Mouse (Mus musculus) adrenal gland, postnatal 14 days (tissue): ENCODE results near the gene Ddx43. TPM values are rescaled to one million over a fixed set of nuclear protein-coding genes. Genes with fewer than 3 reads are reported as not detected.

Experiments used
- DNase-seq: peaks from one replicate; pipeline ENCODE4 v3.0.0; 2021; ENCODE audit warnings: mixed read lengths
- total RNA-seq: library from RNA; stranded (reverse); gene quantifications from 2 replicates; pipeline ENCODE4 v1.2.3, GENCODE M21; 2021

Gene Ddx43
- total RNA-seq, 1 experiment from 2014 or later = not detected

GRCm38 (mm10) chr9:78372827-78373504 lies 22.6 kb upstream of the Ddx43 start:
- no peak for DNase-seq

DNA sequence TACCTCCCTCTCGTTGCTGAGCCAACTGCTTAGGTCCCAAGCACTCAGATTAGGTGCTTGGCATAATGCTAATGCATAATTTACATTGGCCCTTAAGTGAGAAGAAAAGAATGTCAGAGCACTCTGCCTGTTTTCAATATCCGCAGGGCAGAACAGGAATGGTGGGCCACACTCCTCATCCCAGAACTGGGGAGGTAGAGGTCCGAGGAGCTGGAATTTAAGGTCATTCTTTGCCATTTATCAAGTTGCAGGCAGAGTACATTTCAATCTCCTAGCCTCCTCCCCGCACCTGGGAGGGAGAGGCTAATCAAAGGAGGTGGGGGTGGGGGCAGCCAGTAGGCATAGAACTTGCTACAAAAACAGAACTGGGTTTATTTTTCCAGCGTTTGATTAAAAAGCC lies 21.2 kb upstream of the Ddx43 start:
- DNase-seq = no peak

DNA sequence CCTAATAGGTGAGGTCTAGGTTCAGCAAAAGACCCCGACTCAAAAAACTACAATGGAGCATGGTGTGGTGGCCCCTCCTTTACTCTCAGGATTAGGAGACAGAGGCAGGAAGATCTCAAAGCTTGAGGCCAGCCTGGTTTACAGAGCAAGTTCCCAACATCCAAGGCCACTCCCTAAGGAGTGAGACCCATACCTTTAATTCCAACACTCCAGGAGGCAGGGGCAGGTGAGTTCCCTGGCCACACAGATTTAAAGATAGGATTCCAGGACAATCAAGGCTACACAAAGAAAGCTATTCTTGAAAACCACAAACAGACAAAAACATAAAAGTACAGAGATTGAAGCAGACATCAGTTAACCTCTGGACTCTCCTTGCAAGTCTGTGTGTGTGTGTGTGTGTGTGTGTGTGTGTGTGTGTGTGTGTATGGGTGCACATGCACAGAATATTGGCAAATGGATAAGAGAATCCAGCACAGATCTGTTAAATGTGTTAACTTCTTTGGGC lies 20.6 kb upstream of the Ddx43 start:
- no peak for DNase-seq

- DNase-seq = no peak
Measured at GRCm38 (mm10) chr9:78375486-78375885, 20.1 kb upstream of the Ddx43 start.

DNA sequence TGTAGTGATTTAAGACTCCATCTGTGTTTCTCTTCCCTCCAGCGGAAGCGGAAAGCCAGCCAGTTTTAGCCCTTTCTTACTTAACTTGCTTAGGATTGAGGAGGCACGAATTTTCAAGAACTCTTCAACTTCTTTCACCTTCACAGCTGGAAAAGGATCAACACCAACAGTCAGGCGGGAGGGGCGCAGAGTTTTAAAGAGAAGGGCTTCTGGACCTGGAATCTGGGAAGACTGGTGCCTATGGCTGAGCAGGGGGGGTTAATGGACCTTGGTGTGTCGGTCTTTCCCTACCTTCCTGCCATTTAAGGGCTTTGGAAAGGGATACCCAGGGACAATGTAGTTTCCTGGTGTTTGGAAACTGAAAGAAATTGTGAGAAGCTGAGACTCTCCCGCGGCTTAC lies 18.0 kb upstream of the Ddx43 start:
- DNase-seq = no peak

GRCm38 (mm10) chr9:78378113-78378785 lies 17.3 kb upstream of the Ddx43 start, which contains the start of gene Ooep:
Gene Ooep (minus strand): TSS chr9:78378725.
- peak; percentile 34 for DNase-seq

DNA sequence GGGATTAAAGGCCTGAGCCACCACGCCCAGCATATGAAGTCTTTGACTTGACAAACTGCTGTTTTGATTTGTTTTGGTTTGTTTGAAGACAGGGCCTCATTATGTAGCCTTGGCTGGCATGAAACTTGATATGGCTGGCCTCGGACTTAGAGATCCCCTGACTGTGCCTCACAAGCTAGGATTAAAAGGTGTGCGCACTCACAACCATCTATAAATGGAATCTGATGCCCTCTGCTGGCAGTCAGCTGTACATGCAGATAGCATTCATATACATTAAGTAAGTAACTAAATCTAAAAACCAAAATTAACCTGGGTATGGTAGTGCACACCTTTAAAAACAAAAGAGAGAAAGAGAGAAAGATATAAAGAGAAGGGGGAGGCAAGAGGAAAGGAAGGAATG lies 9.7 kb upstream of the Ddx43 start:
- DNase-seq = peak; percentile 32

GRCm38 (mm10) chr9:78386947-78387346 lies 8.6 kb upstream of the Ddx43 start:
- no peak for DNase-seq

DNA sequence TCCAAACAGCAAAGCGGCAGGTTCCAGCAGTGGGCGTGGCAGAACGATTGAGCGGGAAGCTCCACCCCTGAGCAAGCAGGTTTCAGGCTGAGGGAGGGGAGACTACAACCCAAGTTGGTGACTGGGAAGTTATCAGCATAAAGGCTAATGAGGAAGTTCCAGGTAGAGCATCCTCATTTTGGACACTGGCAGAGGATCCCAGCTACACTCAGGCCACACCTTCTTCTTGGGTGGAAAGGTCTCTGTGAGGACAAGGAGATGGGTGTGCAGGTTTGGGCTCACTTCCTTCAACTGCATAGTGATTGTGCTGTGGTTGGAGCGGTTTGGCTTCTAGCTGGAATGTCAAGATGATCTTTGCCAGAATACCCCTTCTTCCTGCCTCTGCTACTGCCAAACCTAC lies 5.6 kb upstream of the Ddx43 start:
- DNase-seq = no peak

DNA sequence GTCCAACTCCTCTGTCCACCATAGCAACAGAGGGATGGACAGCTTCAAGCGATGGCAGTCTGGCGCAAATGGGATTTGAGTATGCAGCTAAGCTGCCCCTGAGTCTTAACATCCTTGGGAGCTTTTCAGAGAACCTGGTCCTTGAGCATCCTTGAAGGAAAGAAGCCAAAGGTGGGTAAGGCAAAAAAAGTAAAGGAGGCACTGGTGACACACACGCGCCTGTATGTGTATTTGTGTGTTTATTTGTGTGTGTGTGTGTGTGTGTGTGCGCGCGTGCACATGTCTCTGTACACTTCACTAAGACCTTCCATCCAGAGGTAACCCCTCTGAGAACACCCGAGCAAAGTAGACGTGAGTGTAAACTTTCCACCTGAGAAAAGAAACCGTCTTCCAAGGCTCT lies 1.8 kb upstream of the Ddx43 start:
- DNase-seq = no peak

DNA sequence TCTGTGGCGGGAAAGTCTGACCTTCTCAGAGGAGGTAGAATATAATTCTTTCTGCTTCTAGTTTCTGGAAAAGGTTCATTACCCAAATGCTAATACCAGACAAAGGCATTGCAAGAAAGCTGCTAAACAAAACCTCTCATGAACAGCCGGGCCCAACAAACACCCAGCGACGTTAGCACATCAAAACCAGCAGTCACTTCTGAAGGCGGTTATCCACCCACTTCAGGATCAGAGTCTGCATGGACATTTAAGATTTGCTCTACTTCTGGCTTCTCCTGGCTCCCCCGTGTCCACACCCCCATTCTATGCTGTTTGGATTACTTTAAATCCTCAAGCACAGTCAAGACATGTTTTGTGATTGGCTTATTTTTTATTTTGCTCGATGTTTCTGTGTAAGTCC lies 975 bp upstream of the Ddx43 start:
- DNase-seq = no peak

DNA sequence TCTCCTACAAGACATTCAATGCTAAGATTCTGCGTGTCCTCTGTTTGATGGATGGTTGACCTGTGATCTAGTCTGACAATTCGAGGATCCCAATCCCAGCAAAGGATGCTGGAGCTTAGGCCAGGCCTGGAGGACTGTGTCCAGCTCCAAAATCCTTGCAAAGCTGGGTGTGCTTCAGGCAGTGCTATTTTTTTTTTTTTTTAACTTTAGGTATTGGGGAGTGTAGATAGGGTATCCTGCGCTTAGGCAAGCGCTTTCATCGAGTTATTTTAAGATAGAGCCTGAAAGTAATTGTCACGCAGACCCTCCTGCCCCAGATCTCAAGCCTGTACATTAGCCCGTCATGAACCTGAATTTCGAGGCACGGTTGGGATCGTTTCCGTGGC lies 340 bp upstream of the Ddx43 start:
- DNase-seq = no peak

- DNase-seq = no peak
Measured at GRCm38 (mm10) chr9:78396517-78396916, 940 bp downstream of the Ddx43 start.

DNA sequence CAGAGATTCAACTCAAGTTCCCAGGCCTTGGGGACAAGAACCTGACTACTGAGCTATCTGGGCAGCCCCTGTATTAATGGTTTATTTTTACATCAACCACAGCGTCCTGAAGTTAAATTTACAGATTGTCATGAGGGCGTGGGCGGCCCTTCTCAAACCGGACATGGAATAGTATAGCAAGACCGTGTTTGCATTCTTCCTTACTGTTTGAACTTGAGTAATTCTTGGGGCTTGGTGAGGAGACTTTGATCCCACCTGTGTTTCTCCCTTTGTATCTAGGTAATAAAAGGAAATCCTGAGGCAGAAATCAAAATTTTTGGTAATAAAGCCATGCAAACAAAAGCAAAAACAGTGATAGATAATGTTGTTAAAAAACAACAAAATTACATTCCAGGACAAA lies 5.0 kb downstream of the Ddx43 start:
- DNase-seq = no peak

- DNase-seq = no peak
Measured at GRCm38 (mm10) chr9:78401596-78401995, 6.0 kb downstream of the Ddx43 start.

- peak; percentile 22 for DNase-seq
Measured at GRCm38 (mm10) chr9:78427362-78427781, 31.8 kb downstream of the Ddx43 start.

GRCm38 (mm10) chr9:78428185-78428584 lies 32.6 kb downstream of the Ddx43 start:
- no peak for DNase-seq

GRCm38 (mm10) chr9:78428870-78429432 lies 33.4 kb downstream of the Ddx43 start:
- no peak for DNase-seq

DNA sequence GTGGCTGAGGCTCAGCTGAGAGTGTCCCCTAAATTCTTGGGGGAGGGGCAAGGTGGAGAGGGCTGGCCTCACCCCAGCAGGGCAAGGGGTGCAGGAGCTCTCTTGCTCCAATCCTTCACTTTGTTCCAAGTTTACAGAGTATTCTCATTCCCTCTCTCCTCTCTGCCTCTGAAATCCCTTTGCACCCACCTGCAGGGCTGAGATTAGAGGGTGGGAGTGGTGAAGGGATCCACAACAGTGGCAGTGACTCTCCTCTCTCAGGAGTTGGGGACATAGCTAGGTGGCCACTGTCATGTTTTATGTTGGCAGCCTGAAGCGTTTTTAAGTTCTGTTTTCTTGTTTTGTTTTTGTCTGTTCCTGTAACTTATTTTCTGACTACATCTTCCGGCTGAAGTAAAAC lies 34.0 kb downstream of the Ddx43 start:
- DNase-seq = no peak

DNA sequence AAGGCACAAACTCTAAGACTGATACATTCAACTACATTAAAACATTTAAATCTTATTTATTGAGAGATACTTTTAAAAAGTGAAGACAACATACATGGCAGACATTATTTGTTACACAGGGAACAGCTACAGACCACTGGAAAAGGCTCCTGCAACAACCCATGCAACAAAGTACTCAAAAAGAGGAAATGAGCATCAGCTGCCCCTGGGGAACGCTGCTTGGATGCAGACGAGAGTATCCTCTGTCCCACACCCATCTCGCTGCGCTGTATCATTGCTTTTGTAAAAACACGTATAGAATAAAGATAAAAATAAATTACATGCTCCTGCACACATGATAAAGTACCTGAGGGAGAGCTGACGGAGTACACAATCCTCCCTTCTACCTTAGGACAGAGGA lies 34.9 kb downstream of the Ddx43 start:
- no peak for DNase-seq

DNA sequence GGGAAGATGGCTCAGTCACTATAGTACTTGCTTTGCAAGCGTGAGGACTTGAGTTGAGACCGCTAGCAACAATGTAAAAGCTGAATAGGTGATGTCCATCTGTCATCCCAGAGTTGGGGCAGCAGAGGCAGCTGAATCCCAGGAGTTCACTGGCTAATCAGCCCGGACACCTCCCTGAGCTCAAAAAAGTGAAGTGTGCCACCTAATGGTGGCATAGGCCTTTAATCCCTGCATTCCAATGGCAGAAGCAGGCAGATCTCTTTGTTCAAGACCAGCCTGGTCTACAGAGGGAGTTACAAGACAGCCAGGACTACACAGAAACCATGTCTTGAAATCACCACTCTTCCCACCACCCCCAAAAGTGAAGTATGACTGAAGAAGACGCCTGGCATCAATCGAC lies 36.9 kb downstream of the Ddx43 start:
- no peak for DNase-seq

DNA sequence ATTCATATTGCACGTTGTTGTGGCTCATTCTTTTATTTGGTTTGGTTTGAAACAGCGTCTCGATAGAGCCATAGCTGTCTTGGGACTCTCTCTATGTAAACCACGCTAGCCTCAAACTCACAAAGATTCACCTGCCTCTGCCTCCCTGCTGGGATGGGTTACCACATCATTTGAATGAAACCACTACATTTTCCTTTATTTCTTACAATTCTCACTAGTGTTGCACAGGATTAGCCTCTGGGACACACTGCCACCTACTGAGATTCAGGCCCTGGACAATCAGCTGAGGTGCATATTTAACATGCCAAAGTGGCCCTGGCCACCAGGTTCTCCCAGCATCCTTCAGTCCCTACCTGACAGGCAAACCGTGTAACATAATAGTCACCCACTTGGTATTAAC lies 43.8 kb downstream of the Ddx43 start:
- DNase-seq = no peak

GRCm38 (mm10) chr9:78442237-78442578 lies 46.6 kb downstream of the Ddx43 start:
- no peak for DNase-seq
